Comparison of ENCODE assay signal across 8 mouse cellular contexts in genomic region chr2:112367222-112367621, GRCm38 (mm10). TPM values are rescaled to one million over a fixed set of nuclear protein-coding genes. Genes with fewer than 3 reads are reported as not detected.
A peak's percentile ranks its signal among the peaks of the same experiment; 100 is the strongest.
DNase-seq lines count a peak whose midpoint lies in the region; ATAC-seq lines count a peak whose summit lies in the region.

No protein-coding gene starts in this region.

- H3K4me3 ChIP-seq in hindbrain, embryonic 11.5 days (ENCODE audit: low read depth, low read length): peak overlapping the region; percentile 93

- peak overlapping the region; percentile 47 for H3K4me2 ChIP-seq in hindbrain, embryonic 11.5 days (replicated peaks; ENCODE audit: low read depth, low read length)

- peaks cover 4% of the 10 kb centered on the region; the same call in 1 of the 2 replicates for H3K36me3 ChIP-seq in hindbrain, embryonic 11.5 days (ENCODE audit: control insufficient read depth, insufficient read depth, low read length)

- H3K27ac ChIP-seq in hindbrain, embryonic 11.5 days (ENCODE audit: low read depth, low read length): no peak overlapping the region

- no peaks in the 10 kb centered on the region for H3K9me3 ChIP-seq in hindbrain, embryonic 11.5 days (ENCODE audit: control insufficient read depth, low read length)

- DNase-seq in embryo, embryonic 10.5 days (ENCODE audit: low spot score): peak; percentile 9
- DNase-seq in embryo, embryonic 10 days (ENCODE audit: low spot score): no peak
- DNase-seq in thymus, postnatal 0 days (ENCODE audit: low spot score): peak; percentile 1
- DNase-seq in thymus, postnatal 36 days: no peak
- DNase-seq in hindbrain, embryonic 11.5 days (ENCODE audit: low spot score): no peak
- peak; percentile 11 for DNase-seq in thymus, postnatal 25 days
- no peak for DNase-seq in layer of hippocampus, adult 9-11 months

- peak overlapping the region; percentile 84 for H3K9ac ChIP-seq in hindbrain, embryonic 11.5 days (ENCODE audit: low read depth, low read length)

- WGBS in hindbrain, embryonic 11.5 days: 18% methylated on average over 15 of the region's 15 CpGs

- ATAC-seq in hindbrain, embryonic 11.5 days (ENCODE audit: low FRiP score): peak; percentile 31; the same call in 1 of the 2 replicates
- peak; percentile 12; the same call in 1 of the 2 replicates for ATAC-seq in megakaryocyte, adult 5-6 weeks (ENCODE audit: poor library complexity, severe bottlenecking)

- no peaks in the 10 kb centered on the region; the same call in 1 of the 2 replicates for H3K4me1 ChIP-seq in hindbrain, embryonic 11.5 days (replicated peaks; ENCODE audit: control insufficient read depth, insufficient read depth, low read length)

- no peaks in the 10 kb centered on the region for H3K27me3 ChIP-seq in hindbrain, embryonic 11.5 days (ENCODE audit: control insufficient read depth, insufficient read depth, low read length)

RNA-seq across cellular contexts. Expression of gene Emc4, which starts 0.6 kb away (rescaled TPM):
- 123 and 127 TPM in 2 replicates for polyA plus RNA-seq in thymus, postnatal 0 days (2015; fragmentation: Nextera tagmentation; extraction: Ambion mirVana)
- polyA plus RNA-seq in hindbrain, embryonic 11.5 days (2014; fragmentation: Nextera tagmentation; extraction: Ambion mirVana): 113 and 121 TPM in 2 replicates
- total RNA-seq in megakaryocyte, adult 5-6 weeks (2015): 60.0 and 65.6 TPM in 2 replicates
- 39.5 and 39.9 TPM in 2 replicates for total RNA-seq in megakaryocyte, adult 5-6 weeks (2017)

RNA-seq across cellular contexts. Expression of gene Katnbl1, which starts 11.8 kb away (rescaled TPM):
- 33.1 and 33.2 TPM in 2 replicates for polyA plus RNA-seq in thymus, postnatal 0 days (2015; fragmentation: Nextera tagmentation; extraction: Ambion mirVana)
- polyA plus RNA-seq in hindbrain, embryonic 11.5 days (2014; fragmentation: Nextera tagmentation; extraction: Ambion mirVana): 53.4 and 55.1 TPM in 2 replicates
- total RNA-seq in megakaryocyte, adult 5-6 weeks (2015): 21.0 and 21.8 TPM in 2 replicates
- 17.0 TPM in 2 replicates for total RNA-seq in megakaryocyte, adult 5-6 weeks (2017)

Comparison
In these comparisons a context has a peak if more than half of its experiments do, and no peak if none do; other contexts are left out.
1. DNase-seq: peak in embryo, embryonic 10.5 days (single experiment), thymus, postnatal 0 days (single experiment) and thymus, postnatal 25 days (single experiment); none in embryo, embryonic 10 days (single experiment), thymus, postnatal 36 days (0 of 2), hindbrain, embryonic 11.5 days (single experiment) and layer of hippocampus, adult 9-11 months (single experiment).